Mouse (Mus musculus): ENCODE results near the gene Actn1.
A peak's percentile ranks its signal among the peaks of the same experiment; 100 is the strongest.
"Not testable (repeated sequence)": the region's sequence is repeated elsewhere in the genome, so short reads cannot be mapped to it uniquely, and the experiment has no call there.

The Actn1 gene

DNA sequence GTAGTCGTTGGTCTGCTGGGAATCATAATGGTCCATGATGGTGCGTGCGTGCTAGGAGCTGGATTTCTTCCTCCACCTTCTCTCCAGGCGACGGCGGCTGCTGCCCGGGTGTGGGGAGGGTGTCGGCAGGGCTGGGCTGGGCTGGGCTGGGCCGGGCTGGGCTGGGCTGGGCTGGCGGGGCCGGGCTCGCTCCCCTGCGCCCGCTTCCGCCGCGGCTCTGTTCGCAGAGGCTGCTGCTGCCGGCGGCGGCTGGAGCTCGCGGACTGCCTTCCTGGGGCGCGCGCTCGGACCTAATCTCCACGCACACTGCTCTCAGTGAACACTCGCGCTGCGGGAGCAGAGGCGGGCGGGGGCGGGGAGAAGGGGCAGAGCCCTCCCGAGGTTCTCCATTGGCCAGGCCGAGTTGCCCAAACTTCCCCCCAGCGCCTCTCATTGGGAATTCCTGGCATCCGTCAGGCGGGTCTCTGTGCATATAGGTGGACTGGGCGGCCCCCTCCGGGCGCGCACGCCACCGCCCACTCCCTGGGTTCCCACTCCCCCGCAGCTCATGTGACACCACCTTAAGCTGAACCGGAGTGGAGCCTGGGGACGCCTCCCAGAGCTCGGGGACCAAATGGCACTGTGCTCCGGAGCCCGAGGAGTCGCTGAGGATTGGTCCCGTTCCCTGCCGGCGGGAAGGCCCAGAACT is at the start of gene Actn1:
Gene Actn1 (minus strand): TSS at position 316 of the 688 bp plus-strand sequence.
- peak; percentile 83 for ATAC-seq (ENCODE audit: low TSS enrichment)

DNA sequence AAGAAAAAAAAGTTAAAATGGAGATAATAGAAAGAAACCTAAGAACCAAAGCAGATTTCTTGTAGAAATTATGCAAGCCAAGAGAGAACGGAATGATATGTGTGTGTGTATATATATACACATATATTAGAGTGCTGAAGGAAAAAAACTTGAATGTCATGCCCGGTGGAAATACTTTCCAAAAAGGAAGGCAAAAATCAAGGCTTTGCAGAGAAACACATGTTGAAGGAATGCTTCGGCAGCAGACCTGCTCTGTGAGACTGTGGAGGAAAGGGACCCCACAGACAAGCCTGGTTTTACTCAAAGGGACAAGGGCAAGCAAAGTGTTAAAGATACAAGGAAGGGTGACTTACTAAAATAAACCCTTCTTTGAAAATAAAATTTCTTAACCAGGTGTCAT is 47.4 kb upstream of the Actn1 start:
- ATAC-seq (ENCODE audit: low TSS enrichment), result no peak

DNA sequence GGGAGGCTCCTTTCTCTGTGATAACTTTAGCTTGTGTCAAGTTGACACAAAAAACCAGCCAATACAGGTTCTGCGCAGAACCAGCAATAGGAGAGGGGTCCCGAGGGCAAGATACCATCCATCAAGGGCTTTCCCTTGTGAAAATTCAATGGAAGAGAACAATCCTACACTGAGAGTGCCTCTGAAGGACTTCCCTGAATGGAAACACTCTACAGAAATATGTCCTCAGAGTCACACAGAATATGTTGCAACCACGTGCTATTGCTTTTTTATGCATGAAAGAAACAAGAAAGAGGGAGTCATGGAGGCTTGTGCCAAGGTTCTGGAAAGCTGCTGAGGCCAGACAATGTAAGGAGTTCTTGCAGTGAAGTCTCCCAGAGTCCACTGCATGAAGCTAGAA is 44.3 kb upstream of the Actn1 start:
- no peak for ATAC-seq (ENCODE audit: low TSS enrichment)

- peak; percentile 92 for ATAC-seq (ENCODE audit: low TSS enrichment)
These were observed 40.8 kb upstream of the Actn1 start for GRCm38 (mm10) chr12:80300833-80301456.

DNA sequence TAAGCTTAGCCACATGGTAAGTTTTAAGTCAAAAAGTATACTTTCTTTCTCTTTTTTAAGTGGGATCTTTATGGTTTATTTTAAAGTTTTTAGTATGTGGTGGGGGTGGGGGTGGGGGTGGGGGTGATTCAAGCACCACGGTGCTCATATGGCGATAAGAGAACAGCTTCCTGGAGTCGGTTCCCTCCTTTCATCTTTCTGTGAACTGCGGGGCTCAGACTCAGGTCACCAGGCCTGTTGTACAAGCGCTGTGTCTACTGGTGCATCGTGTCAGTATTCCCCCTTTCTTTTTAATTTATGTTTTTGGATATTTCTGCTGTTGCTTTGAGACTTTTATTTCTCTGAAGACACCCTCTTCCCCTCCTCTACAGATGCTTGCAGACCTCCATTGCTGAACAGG is 38.5 kb upstream of the Actn1 start:
- no peak for ATAC-seq (ENCODE audit: low TSS enrichment)

GRCm38 (mm10) chr12:80291895-80292435 is 31.8 kb upstream of the Actn1 start:
- no peak for ATAC-seq (ENCODE audit: low TSS enrichment)

GRCm38 (mm10) chr12:80290964-80291363 is 30.8 kb upstream of the Actn1 start:
- ATAC-seq (ENCODE audit: low TSS enrichment), result peak; percentile 65

DNA sequence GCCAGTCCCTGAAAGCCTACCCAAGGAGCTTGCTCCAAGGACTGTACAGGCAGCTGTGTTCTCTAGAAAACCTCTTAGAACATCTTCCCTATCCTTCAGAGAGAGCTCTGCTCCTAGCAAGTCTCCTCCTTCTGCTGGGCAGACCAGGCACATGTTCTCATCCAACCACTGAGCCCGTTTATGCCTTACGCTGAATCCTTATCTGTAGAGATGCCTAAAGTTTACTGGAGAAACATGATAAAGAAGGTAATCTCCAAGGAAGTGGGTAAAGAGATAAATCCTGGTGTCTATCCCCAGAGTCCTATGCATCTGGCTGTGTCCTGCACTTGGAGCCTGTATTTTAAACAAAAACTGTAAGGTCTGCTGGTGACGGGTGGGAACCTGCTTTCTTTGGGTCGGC is 30.3 kb upstream of the Actn1 start:
- no peak for ATAC-seq (ENCODE audit: low TSS enrichment)

- ATAC-seq (ENCODE audit: low TSS enrichment), result no peak
These were observed 29.6 kb upstream of the Actn1 start for GRCm38 (mm10) chr12:80289722-80290121.

DNA sequence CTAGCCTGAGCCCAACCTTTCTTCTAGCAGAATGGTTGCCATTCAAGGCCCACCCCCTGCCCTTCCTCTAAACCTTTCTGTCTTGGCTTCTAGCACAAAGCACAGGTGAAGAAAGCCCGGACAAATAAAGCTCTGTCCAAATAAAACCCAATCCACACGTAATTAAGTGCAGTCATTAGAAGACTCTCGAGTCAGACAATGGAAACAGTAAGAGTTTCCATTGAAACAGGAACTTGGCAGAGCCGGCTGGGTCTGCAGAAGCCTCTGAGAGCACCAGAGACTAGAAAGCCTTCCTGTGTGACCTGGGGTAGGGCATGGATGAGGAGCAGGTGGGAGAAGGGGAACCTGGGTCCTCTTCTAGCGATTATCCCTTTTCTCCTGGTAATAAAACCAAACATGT is 25.7 kb upstream of the Actn1 start:
- no peak for ATAC-seq (ENCODE audit: low TSS enrichment)

DNA sequence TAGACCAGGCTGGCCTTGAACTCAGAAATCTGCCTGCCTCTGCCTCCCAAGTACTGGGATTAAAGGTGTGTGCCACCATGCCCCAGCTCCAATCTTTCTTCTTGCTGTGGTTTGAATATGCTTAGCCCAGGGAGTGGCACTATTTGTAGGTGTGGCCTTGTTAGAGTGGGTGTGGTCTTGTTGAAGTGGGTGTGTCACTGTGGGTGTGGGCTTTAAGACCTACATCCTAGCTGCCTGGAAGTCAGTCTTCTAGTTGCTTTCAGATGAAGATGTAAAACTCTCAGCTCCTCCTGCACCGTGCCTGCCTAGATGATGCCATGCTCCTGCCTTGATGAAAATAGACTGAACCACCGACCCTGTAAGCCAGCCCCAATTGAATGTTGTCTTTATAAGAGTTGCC is 24.1 kb upstream of the Actn1 start:
- ATAC-seq (ENCODE audit: low TSS enrichment), result not testable (repeated sequence)

GRCm38 (mm10) chr12:80278866-80279265 is 18.7 kb upstream of the Actn1 start:
- ATAC-seq (ENCODE audit: low TSS enrichment), result no peak

GRCm38 (mm10) chr12:80277428-80277827 is 17.3 kb upstream of the Actn1 start:
- no peak for ATAC-seq (ENCODE audit: low TSS enrichment)

DNA sequence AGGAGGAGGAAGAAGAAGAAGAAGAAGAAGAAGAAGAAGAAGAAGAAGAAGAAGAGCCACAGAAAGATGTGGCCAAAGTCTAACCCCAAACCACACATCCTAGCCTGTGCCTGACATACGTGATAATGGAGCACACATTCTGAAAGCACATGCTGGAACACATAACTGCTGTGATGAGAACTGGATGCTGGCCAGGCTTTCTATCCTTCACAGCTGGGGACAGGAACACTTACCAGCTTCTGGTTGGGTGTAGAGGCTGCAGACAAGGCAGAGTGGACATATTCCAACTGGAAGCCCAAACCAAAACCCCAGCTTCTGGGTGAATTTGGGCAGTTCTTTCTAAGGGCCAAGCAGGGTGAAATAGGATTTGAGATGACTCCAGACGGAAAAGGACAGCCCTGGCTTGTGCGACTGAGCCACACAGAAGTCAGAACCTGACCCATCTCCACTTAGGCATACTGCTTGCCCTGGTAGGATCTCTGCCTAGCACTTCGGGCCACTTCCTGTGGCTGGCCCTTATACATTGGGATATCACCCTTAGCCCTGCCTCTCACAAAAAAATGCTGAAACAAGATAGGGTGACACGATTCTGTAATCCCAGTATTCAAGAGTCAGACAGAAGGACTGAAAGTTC is 15.1 kb upstream of the Actn1 start:
- ATAC-seq (ENCODE audit: low TSS enrichment), result no peak

DNA sequence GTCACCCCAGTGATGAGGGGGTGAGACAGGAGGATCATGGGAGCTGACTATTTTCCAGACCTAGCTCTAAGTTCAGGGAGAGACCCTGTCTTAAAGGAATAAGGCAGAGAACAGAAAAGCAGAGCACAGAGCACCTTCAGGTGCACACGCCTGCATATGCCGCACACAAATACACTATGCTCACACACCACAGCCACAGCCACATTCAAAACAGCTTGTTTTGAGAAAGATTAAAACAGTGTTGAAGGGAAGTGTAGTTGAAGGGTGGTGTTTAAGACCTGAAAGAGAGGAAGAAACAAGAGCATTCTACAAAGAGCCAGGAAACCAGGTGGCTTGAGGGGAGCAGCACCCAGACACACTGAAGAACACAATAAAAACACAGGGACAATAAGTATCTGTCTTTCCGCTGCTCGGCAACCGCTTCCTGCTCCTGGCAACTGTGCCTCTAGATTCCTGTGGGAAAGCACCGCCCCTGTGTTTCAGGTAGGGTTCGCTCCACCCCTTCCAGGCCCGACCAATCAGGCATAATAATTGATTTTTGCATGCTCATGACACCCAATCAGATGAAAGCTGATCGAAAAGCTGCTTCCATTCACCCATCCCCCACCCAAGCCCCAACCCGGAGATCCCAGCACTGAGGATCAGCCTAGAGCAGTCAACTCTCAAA is 13.0 kb upstream of the Actn1 start:
- ATAC-seq (ENCODE audit: low TSS enrichment), result peak; percentile 55; the same call in 1 of the 2 replicates

GRCm38 (mm10) chr12:80271806-80272205 is 11.6 kb upstream of the Actn1 start:
- ATAC-seq (ENCODE audit: low TSS enrichment), result no peak

GRCm38 (mm10) chr12:80270924-80271323 is 10.8 kb upstream of the Actn1 start:
- ATAC-seq (ENCODE audit: low TSS enrichment), result no peak

- no peak for ATAC-seq (ENCODE audit: low TSS enrichment)
These were observed 9.1 kb upstream of the Actn1 start for GRCm38 (mm10) chr12:80269303-80269702.

DNA sequence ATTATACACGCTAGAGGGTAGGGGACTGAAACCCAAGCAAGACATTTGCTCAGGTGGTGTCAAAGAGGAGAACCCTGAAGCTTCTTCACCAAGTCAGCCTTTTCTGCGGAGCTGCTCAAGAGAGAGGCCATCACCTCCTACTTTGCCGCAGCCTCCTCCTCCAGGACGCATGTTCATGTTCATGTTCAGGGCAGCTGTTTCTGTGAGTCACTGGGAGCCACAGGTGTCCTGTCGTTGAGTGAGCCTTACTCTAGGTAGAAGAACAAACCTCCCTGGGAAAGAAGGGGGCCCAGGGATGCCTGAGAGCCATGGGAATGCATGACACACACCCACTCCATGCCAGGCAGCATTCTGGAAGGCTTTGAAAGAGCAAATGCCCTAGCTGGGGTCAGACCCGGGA is 7.8 kb upstream of the Actn1 start:
- ATAC-seq (ENCODE audit: low TSS enrichment), result no peak

DNA sequence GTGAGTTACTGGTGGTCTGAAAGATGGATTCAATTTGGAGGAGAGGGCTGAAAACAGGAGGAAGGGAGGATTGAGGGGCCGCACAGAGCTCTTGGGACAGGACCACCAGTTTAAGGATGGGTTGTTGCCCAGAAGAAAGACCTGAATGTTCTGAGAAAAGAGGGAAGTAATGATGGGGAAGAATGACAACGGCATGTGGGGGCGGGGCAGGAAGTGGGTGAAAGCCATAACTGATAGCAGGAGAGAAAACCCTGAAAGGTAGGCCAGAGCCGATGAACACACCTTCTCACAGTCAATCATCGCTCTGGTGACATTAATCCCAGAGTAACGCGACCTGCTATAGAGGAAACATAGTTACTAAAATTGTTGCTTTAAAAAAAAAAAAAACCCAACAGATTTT is 4.2 kb upstream of the Actn1 start:
- ATAC-seq (ENCODE audit: low TSS enrichment), result not testable (repeated sequence)

DNA sequence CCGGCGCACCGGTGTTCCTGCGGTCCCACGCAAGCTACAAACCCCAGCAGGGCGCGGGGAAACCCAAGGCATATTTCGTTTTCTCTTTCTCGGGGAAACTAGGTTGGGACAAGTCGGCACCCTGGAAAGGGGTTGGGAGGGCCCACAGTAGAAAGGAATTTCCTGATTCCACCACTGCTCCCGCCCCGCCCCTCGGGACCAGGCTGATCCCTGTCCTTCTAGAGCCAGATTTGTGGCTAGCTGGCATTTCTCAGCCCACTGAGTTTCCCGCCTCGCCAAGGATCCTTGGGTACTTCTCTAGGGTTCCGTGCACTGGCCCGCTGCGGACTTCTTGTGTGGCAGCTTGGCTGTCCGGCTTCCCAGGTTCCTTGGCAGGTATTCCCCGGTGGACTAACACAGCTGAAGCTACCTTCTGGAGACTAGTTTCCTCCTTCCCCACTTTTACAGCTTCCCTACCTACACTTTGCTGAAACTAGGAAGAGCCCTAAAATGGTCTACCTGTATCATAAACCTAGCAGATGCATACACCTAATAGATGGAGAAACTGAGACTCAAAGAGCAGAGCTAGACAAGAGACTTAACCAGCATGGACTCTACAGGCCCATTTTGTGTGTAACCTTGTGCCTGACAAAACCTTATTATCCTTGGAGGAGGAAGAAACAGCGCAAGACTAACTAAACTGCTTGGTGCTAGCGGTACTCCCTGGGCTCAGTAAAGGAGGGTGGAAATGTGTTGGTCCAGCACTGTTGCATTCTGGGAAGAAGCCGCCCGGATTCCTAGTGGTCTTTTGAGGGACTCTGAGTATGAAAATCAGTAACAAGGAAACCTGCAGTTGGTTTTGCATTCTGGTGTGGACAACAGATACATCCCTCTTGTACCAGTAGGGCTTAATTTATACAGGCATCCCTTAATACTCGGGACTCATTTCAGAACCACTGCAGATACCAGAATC is 849 bp upstream of the Actn1 start:
- peak; percentile 7; the same call in 1 of the 2 replicates for ATAC-seq (ENCODE audit: low TSS enrichment)

Data from frontal cortex, adult (tissue).